Comparison of ENCODE assay signal across 21 mouse cellular contexts in genomic region chr3:142863236-142863635, GRCm38 (mm10). TPM values are rescaled to one million over a fixed set of nuclear protein-coding genes. Genes with fewer than 3 reads are reported as not detected.
DNase-seq lines count a peak whose midpoint lies in the region; ATAC-seq and TF ChIP-seq lines count a peak whose summit lies in the region.
"Had no signal": no experiment of that assay in that cellular context is flagged by ENCODE, and none has a peak within 500 bp of the region (broad histone marks: within the 10 kb centered on the region; RNA-seq: fewer than 3 reads in every experiment).

No protein-coding gene starts in this region.

- peak; percentile 59 for DNase-seq in lung, postnatal 0 days (ENCODE audit: low spot score)
- DNase-seq in lung, postnatal 4 days = no peak
- peak; percentile 46 for DNase-seq in gonadal fat pad, adult 2 months (ENCODE audit: low read depth)
- DNase-seq in lung, postnatal 36 days = peak; percentile 29
- no peak for DNase-seq in stomach, postnatal 0 days (ENCODE audit: low spot score)
- no peak for DNase-seq in left cerebral cortex, adult 18-20 months (ENCODE audit: low spot score in 2 of 2)
- DNase-seq in thymus, postnatal 4 days = no peak
- DNase-seq: adrenal gland, postnatal 25 days; cerebellum, adult 2 months; heart, postnatal 36 days; kidney, adult 8-10 months; liver, embryonic 13.5 days; spleen, adult 18-20 months; thymus, postnatal 36 days had no signal

- H3K36me3 ChIP-seq in lung, postnatal 0 days (ENCODE audit: insufficient read depth, low read length) = no peaks in the 10 kb centered on the region
- no peaks in the 10 kb centered on the region for H3K36me3 ChIP-seq in stomach, postnatal 0 days (ENCODE audit: control insufficient read depth, insufficient read depth, low read length)
- H3K36me3 ChIP-seq: forebrain, embryonic 12.5 days; heart, embryonic 13.5 days; limb, embryonic 12.5 days; liver, embryonic 13.5 days; midbrain, embryonic 10.5 days had no signal

- ATAC-seq in lung, postnatal 0 days = peak; percentile 72
- ATAC-seq in stomach, postnatal 0 days (ENCODE audit: low FRiP score, low TSS enrichment) = peak; percentile 80
- ATAC-seq: hindbrain, embryonic 16.5 days had no signal

- no peak for TF ChIP-seq CTCF in lung, postnatal 0 days (IDR thresholded peaks at IDR 0.05)
- no peak for TF ChIP-seq CTCF in stomach, postnatal 0 days (IDR thresholded peaks at IDR 0.05; ENCODE audit: low read depth)

- no peak overlapping the region for H3K9ac ChIP-seq in lung, postnatal 0 days (replicated peaks; ENCODE audit: low read depth)
- no peak overlapping the region for H3K9ac ChIP-seq in stomach, postnatal 0 days (ENCODE audit: low read length)
- H3K9ac ChIP-seq: forebrain, embryonic 12.5 days; heart, embryonic 13.5 days; limb, embryonic 12.5 days; liver, embryonic 13.5 days had no signal

- H3K27me3 ChIP-seq in lung, postnatal 0 days (replicated peaks; ENCODE audit: insufficient read depth, low read length) = no peaks in the 10 kb centered on the region
- no peaks in the 10 kb centered on the region for H3K27me3 ChIP-seq in stomach, postnatal 0 days (ENCODE audit: control insufficient read depth, insufficient read depth, low read length)
- H3K27me3 ChIP-seq: forebrain, embryonic 12.5 days; heart, embryonic 13.5 days; limb, embryonic 12.5 days; liver, embryonic 13.5 days had no signal

- no peak overlapping the region for H3K4me2 ChIP-seq in lung, postnatal 0 days (replicated peaks; ENCODE audit: low read depth, low read length)
- no peak overlapping the region for H3K4me2 ChIP-seq in stomach, postnatal 0 days (replicated peaks; ENCODE audit: low read depth)
- H3K4me2 ChIP-seq: forebrain, embryonic 12.5 days; heart, embryonic 13.5 days; limb, embryonic 12.5 days; liver, embryonic 13.5 days had no signal

- H3K4me3 ChIP-seq in lung, postnatal 0 days (ENCODE audit: low read depth, low read length) = no peak overlapping the region
- H3K4me3 ChIP-seq in stomach, postnatal 0 days (ENCODE audit: low read depth, low read length) = no peak overlapping the region
- H3K4me3 ChIP-seq: forebrain, embryonic 12.5 days; heart, embryonic 13.5 days; layer of hippocampus, adult 2 months; left cerebral cortex, adult 2 months; limb, embryonic 12.5 days; liver, embryonic 13.5 days; midbrain, embryonic 10.5 days had no signal

- H3K4me1 ChIP-seq in lung, postnatal 0 days (ENCODE audit: insufficient read depth, low read depth, low read length) = no peaks in the 10 kb centered on the region
- no peaks in the 10 kb centered on the region for H3K4me1 ChIP-seq in stomach, postnatal 0 days (replicated peaks; ENCODE audit: control insufficient read depth, insufficient read depth)
- H3K4me1 ChIP-seq: forebrain, embryonic 12.5 days; midbrain, embryonic 10.5 days had no signal

- H3K27ac ChIP-seq in lung, postnatal 0 days (ENCODE audit: low read length) = no peak overlapping the region
- peak overlapping the region; percentile 61 for H3K27ac ChIP-seq in stomach, postnatal 0 days (replicated peaks)
- H3K27ac ChIP-seq: forebrain, embryonic 12.5 days; heart, embryonic 13.5 days; layer of hippocampus, adult 2 months; left cerebral cortex, adult 2 months; limb, embryonic 12.5 days; liver, embryonic 13.5 days; midbrain, embryonic 10.5 days had no signal

- 0 out of 2 replicates have a peak, but pooled peaks have one; percentile 12 for TF ChIP-seq EP300 in lung, postnatal 0 days (IDR thresholded peaks at IDR 0.05)
- TF ChIP-seq EP300 in stomach, postnatal 0 days (optimal IDR thresholded peaks at IDR 0.05) = no peak

- no peaks in the 10 kb centered on the region for H3K9me3 ChIP-seq in lung, postnatal 0 days (ENCODE audit: low read length)
- H3K9me3 ChIP-seq in stomach, postnatal 0 days (ENCODE audit: control insufficient read depth, low read length) = no peaks in the 10 kb centered on the region
- H3K9me3 ChIP-seq: forebrain, embryonic 12.5 days; heart, embryonic 13.5 days; limb, embryonic 12.5 days; liver, embryonic 13.5 days; midbrain, embryonic 10.5 days had no signal

- WGBS in lung, postnatal 0 days = 55% methylated on average over 2 of the region's 2 CpGs
- WGBS in stomach, postnatal 0 days = 64% methylated on average over 2 of the region's 2 CpGs

RNA-seq across cellular contexts. Expression of gene Pkn2, which starts 18.6 kb away (rescaled TPM):
- 56.6 and 57.5 TPM in 2 replicates for polyA plus RNA-seq in lung, postnatal 0 days (2015; fragmentation: Nextera tagmentation; extraction: Ambion mirVana)
- 16.7 and 20.2 TPM in 2 replicates for polyA plus RNA-seq in gonadal fat pad, adult 2 months (2012; rRNA removed)
- 32.4 and 38.7 TPM in 2 replicates for polyA plus RNA-seq in stomach, postnatal 0 days (2015; fragmentation: Nextera tagmentation; extraction: Ambion mirVana)
- total RNA-seq in left cerebral cortex, adult 18-20 months (2021) = 10 to 100 TPM; 29.1 to 34.1 TPM

Comparison
In these comparisons a context has a peak if more than half of its experiments do, and no peak if none do; other contexts are left out.
1. DNase-seq: peak in lung, postnatal 0 days (single experiment), gonadal fat pad, adult 2 months (single experiment) and lung, postnatal 36 days (single experiment); none in lung, postnatal 4 days (0 of 2), stomach, postnatal 0 days (single experiment), left cerebral cortex, adult 18-20 months (0 of 2) and thymus, postnatal 4 days (single experiment).